Mouse (Mus musculus) left cerebral cortex, postnatal 36 days (tissue): ENCODE measurements around the gene Olfr1368. TPM values are rescaled to one million over a fixed set of nuclear protein-coding genes. Genes with fewer than 3 reads are reported as not detected.

Experiments used
- DNase-seq, 2 experiments: peaks; one replicate each; pipeline ENCODE4 v3.0.0; 2021 to 2022; ENCODE audit warnings: low spot score in 2 of 2, mixed read lengths in 1 of 2
- intact Hi-C: fragments of 180-260 bp; cut with DNase I; formaldehyde crosslinking; loops from one replicate; pipeline ENCODE4 v1.15.1; 2025
- total RNA-seq, 2 experiments: library from RNA; stranded (reverse); gene quantifications; 2 replicates each; pipeline ENCODE4 v1.2.3; 2021

The Olfr1368 gene
- not detected for total RNA-seq

DNA sequence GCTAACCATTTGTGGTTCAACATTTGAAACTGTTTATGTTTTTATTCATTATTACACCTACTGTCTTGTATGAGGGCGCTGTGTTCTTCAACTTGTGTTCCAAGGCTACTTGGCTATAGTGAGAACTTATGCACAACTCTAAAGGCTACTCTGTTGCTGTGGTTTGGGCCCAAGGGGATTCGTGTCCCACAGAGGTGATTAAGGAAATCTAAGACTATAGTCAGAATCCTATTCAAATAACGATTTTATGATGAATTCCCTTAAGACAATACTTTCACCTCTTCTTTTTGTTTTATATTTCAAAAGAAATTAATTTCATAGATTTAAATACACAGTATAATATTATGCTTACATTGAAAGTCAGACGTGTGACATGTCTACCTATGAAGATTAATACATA, at the start of gene Olfr1368:
Gene Olfr1368 (minus strand): TSS at position 101 of the 400 bp plus-strand sequence.
- no peak for DNase-seq
- intact Hi-C loops, result no loop called here

GRCm38 (mm10) chr13:21185521-21185920, 39.9 kb upstream of the Olfr1368 start:
- no peak for DNase-seq
- intact Hi-C loops, result no loop called here

- no peak for DNase-seq
- intact Hi-C loops, result no loop called here
These were observed 38.0 kb upstream of the Olfr1368 start for GRCm38 (mm10) chr13:21183661-21184060.

DNA sequence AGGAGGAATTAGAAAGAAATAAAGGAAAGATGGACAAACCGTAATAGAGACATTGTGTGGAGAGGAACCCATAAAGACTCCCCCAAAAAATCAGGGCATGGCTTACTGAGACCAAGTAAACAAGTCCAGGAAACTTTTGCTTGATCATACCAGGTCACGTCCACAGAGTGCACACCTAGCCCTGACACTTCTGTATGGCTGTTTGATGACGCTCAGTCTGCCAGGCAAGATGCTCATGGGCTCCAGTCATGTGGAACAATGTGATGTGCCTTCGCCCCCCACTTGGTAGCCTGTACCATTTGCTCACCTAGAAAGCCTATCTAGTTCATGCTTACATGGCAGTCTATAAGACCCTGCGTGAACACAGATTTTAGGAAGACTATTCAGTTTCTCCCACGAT, 37.4 kb upstream of the Olfr1368 start:
- DNase-seq, result no peak
- intact Hi-C loops, result no loop called here

DNA sequence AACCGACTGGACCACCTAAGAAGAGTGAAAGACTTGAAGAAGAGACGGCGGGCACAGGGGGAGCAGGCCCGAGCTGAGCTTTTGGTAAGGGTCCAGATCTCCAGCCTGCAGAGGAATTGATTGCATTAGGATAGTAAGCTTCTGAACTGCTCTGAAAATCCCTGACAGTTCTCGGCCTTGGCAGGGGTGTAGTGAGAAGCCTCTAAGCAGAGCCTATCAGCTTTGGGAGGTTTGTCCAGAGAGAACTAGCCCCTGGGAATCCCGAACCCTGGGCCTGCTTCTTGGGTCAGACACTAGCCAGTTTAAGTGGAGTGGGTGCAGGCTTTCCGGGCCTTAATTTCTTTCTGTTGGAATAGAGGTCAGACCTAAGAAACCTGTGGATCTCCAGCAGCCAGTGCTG, 36.3 kb upstream of the Olfr1368 start:
- DNase-seq, result no peak
- intact Hi-C loops, result no loop called here

DNA sequence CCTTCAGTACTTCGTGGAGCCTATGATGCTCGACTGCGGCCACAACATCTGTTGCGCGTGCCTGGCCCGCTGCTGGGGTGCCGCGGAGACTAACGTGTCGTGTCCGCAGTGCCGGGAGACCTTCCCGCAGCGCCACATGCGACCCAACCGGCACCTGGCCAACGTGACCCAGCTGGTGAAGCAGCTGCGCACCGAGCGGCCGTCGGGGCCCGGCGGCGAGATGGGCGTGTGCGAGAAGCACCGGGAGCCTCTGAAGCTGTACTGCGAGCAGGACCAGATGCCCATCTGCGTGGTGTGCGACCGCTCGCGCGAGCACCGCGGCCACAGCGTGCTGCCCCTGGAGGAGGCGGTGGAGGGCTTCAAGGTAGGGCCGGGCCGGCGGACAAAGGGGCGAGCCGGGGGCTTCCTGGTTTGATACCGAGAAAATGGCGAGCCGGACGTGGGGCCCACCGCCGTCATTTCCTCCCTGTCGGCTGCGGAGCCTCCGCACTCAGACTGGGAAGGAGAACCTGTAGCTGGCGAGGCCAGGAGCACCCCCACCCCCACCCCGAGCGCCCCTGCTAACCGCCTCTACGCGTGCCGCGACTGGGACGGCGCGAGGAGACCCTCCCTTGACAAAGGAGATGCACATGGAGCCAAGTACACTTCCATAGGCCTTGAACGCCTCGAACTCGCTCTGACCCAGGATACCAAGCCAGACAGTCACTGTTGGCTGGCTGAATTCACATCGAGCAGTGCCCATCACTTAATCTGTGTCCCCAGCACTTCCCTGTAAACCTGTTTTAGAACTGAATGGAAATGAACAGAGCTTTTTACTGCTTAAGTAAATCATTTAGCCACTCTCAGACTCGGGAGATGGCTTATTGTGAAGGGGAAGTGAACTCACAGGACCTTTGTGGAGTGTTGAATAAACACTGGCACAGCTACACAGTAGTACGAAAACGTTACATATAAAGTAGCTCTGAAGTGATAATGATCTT, 35.2 kb upstream of the Olfr1368 start:
- intact Hi-C loops, result no loop called here
- DNase-seq, result peak; percentile 55 to 59

DNA sequence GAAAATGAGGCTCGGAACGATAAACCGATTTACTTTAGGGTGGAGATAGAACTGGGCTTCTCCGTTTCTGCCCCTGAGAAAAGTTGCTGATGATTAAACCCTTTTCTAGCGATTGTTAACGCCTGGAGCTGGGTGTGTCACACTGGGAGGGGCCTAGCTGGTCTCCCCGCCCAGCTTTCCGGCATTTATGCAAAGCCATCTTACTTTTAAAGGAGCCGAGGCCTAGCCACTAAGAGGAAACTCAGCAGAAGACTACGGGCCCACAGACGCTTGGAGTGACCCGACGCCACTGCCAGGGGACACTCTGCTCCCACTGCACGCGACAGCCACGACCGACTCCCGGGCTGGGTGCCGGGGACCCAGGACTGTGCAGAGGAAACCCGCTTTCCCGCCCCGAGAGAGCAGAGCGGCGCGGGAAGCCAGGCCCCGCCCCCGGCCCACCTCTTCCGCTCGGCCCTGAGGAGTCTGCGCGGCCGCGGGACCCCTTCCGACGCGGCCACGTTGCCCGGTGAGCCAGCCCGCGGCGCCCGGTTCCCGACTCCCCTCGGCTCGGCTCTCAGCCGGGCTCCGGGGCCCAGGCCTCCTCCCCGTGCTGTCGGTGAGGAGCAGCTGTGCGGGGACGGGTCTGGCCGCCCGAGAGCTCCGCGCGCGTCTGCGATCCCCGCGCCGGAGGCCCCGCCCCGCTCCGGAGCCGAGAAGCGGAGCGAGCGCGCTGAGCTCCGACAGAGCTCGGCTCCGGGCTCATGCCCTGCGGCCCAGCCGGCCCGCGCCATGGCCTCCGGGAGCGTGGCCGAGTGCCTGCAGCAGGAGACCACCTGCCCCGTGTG, 34.3 kb upstream of the Olfr1368 start:
- DNase-seq, result peak; percentile 91 to 93
- intact Hi-C loops, result no loop called here

DNA sequence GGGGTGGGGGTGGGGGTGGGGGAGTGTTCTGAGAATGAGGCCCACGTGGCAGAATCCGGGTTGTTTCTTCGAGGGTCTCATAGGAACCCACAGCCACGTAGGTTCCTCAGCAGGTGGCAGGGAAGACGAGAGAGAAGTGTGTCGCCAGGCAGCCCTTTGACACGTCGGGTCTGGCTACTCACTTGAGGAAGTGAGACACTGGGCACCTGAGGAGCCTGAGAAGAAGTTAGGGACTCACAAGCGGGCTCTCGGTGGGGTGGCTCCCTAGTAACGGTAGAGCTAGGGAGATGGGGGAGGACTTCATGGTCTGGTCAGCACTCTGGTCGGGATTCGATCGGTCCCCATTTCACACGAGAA, 33.7 kb upstream of the Olfr1368 start, which contains the start of gene Trim27:
Gene Trim27 (plus strand): TSS at position 79 of the 357 bp plus-strand sequence.
- intact Hi-C loops, result no loop called here
- DNase-seq, result no peak

- intact Hi-C loops, result no loop called here
These were observed 32.7 kb upstream of the Olfr1368 start for GRCm38 (mm10) chr13:21178364-21178763.

GRCm38 (mm10) chr13:21177657-21178056, 32.0 kb upstream of the Olfr1368 start:
- DNase-seq, result no peak
- intact Hi-C loops, result no loop called here

More at GRCm38 (mm10) chr13:21178364-21178763, 32.7 kb upstream of the Olfr1368 start:
- DNase-seq, result no peak

- no peak for DNase-seq
These were observed 31.1 kb upstream of the Olfr1368 start for GRCm38 (mm10) chr13:21176733-21177132.

GRCm38 (mm10) chr13:21173072-21173471, 27.4 kb upstream of the Olfr1368 start:
- intact Hi-C loops, result loop anchor here (5.0 kb wide), 3 partner anchors 44 to 154 kb away; no protein-coding TSS in a partner anchor
- peak; percentile 62 to 73 for DNase-seq

More at GRCm38 (mm10) chr13:21176733-21177132, 31.1 kb upstream of the Olfr1368 start:
- intact Hi-C loops, result no loop called here

- intact Hi-C loops, result loop anchor here (5.0 kb wide), 3 partner anchors 45 to 155 kb away; no protein-coding TSS in a partner anchor
- DNase-seq, result peak; percentile 52 to 70
These were observed 26.8 kb upstream of the Olfr1368 start for GRCm38 (mm10) chr13:21172241-21173027.

GRCm38 (mm10) chr13:21171600-21172150, 26.0 kb upstream of the Olfr1368 start:
- no peak for DNase-seq
- intact Hi-C loops, result loop anchor here (5.0 kb wide), 3 partner anchors 46 to 156 kb away; no protein-coding TSS in a partner anchor

GRCm38 (mm10) chr13:21171156-21171530, 25.5 kb upstream of the Olfr1368 start:
- intact Hi-C loops, result loop anchor here (5.0 kb wide), 3 partner anchors 46 to 156 kb away; no protein-coding TSS in a partner anchor
- DNase-seq, result no peak

DNA sequence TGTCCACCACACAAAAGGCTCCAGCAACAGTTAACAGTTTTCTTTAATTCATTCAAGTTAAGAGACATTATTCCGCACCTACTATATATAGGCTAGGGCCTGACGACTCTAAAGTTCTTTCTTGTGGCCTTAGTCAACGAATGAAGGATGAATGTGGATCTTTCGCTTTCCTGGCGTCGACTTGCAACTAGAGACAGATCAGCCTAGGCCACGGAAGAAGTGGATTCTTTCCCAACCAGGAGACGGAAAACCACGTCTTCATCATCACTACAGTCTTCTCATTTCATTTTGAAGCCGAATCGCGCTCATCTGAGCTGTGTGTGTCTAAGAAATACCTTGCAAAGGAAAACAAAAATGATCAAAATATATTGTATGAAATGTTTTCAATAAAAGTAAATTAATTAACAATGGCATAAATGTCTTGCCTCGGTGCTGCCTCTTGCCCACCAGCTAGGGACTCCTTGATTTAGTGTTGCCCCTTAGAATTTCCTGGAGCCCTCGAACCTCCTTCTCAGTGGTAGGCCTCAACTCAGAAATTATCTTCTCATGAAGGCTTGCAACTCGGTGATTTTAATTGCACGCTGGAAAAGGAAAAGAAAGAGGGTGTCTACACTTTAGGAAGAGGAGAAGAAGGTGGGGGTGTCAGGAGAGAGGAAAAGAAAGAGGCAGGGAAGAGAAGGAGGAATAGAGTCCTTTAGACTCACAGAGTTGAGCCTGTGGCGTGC, 24.9 kb upstream of the Olfr1368 start:
- intact Hi-C loops, result loop anchor here (5.0 kb wide), 3 partner anchors 47 to 157 kb away; no protein-coding TSS in a partner anchor
- no peak for DNase-seq

DNA sequence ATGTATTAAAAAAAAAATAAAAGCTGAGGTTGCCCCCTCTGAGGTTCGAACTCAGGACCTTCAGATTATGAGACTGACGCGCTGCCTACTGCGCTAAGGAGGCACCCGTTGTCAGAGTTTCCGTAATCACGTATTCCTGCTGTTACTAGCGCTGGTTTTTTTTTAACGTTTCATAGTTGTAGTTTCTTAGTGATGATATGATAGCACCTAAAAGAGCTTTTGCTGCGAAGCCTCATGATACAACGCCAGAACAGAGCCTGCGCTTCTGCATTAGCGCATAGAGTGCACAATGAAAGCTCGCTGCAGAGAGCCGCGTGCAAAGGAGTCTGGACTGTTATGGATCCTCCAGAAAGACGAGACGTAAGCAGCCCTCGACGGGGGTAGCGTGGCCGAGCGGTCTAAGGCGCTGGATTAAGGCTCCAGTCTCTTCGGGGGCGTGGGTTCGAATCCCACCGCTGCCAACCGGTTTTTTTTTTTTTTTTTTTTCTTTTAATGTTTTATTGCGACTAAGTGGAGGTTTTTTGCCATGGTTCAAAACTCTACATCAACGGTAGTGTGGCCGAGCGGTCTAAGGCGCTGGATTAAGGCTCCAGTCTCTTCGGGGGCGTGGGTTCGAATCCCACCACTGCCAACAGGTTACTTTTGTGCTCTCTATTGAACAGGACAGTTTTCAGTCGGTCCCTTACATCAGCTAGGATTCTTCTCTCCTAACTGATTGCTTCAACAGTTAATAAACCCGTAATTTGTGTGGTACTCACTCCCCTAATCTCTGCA, 24.2 kb upstream of the Olfr1368 start:
- intact Hi-C loops, result loop anchor here (5.0 to 10.0 kb wide), 6 partner anchors 47 to 855 kb away; partner anchors contain the start of genes Hist1h2ai, Hist1h2bl and Hist1h3h
- peak; percentile 72 to 75 for DNase-seq
